Mouse (Mus musculus): ENCODE measurements around the gene Tbc1d5.

- no peak for TF ChIP-seq CTCF (conservative IDR thresholded peaks at IDR 0.05; ENCODE audit: low read length)
- no peak for TF ChIP-seq NANOG (IDR thresholded peaks at IDR 0.05; ENCODE audit: borderline replicate concordance, low read length)
Measured at GRCm38 (mm10) chr17:50915216-50915615, 263.9 kb downstream of the Tbc1d5 start.

Data from E14TG2a.4 (cell line).